9 mouse cellular contexts compared by ENCODE assay signal in the genomic region with DNA sequence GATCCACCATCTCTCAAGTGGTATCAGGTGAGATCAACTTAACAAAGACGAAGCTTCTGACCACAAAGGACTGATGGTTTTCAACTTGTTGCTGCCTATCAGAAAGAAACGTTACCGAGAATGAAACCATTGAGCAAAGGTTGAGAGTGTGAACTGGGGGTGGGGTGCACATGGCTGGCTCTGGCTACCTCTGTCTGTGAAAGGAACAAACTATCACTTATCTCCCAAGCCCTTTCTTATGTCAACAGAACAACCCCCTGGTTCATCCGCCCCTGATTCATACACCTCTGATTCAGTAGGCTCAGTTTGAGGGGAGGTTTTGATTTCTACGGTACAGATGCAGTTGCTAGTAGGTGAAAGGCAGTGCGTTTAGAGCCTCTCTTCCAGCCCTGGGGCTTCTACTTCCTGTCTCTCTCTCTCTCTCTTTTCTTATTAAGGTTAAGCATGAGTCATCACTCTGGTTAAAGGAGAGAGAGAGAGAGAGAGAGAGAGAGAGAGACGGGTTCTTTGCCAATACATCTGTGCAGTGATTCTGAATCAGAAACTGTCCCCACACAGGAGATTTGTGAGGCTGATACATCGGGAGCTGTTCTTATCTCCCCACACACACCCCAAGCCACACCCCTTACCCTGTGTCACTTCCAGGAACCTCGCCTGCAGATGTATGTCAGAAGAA. TPM values are rescaled to one million over a fixed set of nuclear protein-coding genes. Genes with fewer than 3 reads are reported as not detected.
A peak's percentile ranks its signal among the peaks of the same experiment; 100 is the strongest.
DNase-seq lines count a peak whose midpoint lies in the region; ATAC-seq lines count a peak whose summit lies in the region.
"Had no signal": no experiment of that assay in that cellular context is flagged by ENCODE, and none has a peak within 500 bp of the region (broad histone marks: within the 10 kb centered on the region; RNA-seq: fewer than 3 reads in every experiment).

No protein-coding gene starts in this region.

- H3K4me1 ChIP-seq in kidney, embryonic 16.5 days (ENCODE audit: insufficient read depth, low read length), result no peaks in the 10 kb centered on the region
- H3K4me1 ChIP-seq in hindbrain, embryonic 10.5 days (replicated peaks), result no peaks in the 10 kb centered on the region

- peak; percentile 66 for DNase-seq in heart, adult 11 months
- DNase-seq in heart, postnatal 14 days, result no peak
- peak; percentile 87 for DNase-seq in 3T3-L1 (ENCODE audit: low read depth, low spot score)
- no peak for DNase-seq in B cell, adult 2 months
- DNase-seq in hindbrain, embryonic 10.5 days (ENCODE audit: low spot score), result no peak
- DNase-seq: lung, postnatal 4 days had no signal

- ATAC-seq in activated CD4-positive, CD25-positive, alpha-beta regulatory T cell, adult 4 months, result peak; percentile 90
- peak; percentile 54 for ATAC-seq in megakaryocyte progenitor cell, adult 5-6 weeks (replicated peaks; ENCODE audit: poor library complexity)
- no peak for ATAC-seq in kidney, embryonic 16.5 days (ENCODE audit: low FRiP score, low TSS enrichment)

- no peak overlapping the region for H3K27ac ChIP-seq in kidney, embryonic 16.5 days (ENCODE audit: low read length)
- no peak overlapping the region for H3K27ac ChIP-seq in hindbrain, embryonic 10.5 days

- H3K9ac ChIP-seq in kidney, embryonic 16.5 days (replicated peaks; ENCODE audit: low read length), result no peak overlapping the region

- H3K36me3 ChIP-seq in kidney, embryonic 16.5 days (ENCODE audit: insufficient read depth, low read length), result no peaks in the 10 kb centered on the region
- no peaks in the 10 kb centered on the region for H3K36me3 ChIP-seq in hindbrain, embryonic 10.5 days

- no peak overlapping the region for H3K4me3 ChIP-seq in kidney, embryonic 16.5 days (ENCODE audit: low read length)
- no peak overlapping the region for H3K4me3 ChIP-seq in hindbrain, embryonic 10.5 days

- H3K27me3 ChIP-seq in kidney, embryonic 16.5 days (ENCODE audit: insufficient read depth, low read length), result no peaks in the 10 kb centered on the region
- no peaks in the 10 kb centered on the region for H3K27me3 ChIP-seq in hindbrain, embryonic 10.5 days (ENCODE audit: insufficient read depth, poor library complexity, severe bottlenecking)

- H3K4me2 ChIP-seq in kidney, embryonic 16.5 days (replicated peaks; ENCODE audit: low read depth, low read length), result no peak overlapping the region

- 68% methylated on average over 9 of the region's 9 CpGs for WGBS in kidney, embryonic 16.5 days
- WGBS in hindbrain, embryonic 10.5 days, result 79% methylated on average over 9 of the region's 9 CpGs

- intact Hi-C loops in heart, postnatal 14 days (cut with DNase I), result no loop called here

- H3K9me3 ChIP-seq in kidney, embryonic 16.5 days (ENCODE audit: low read length), result no peaks in the 10 kb centered on the region
- no peaks in the 10 kb centered on the region for H3K9me3 ChIP-seq in hindbrain, embryonic 10.5 days

RNA-seq across cellular contexts. Expression of gene Hif1a, which starts 59.0 kb away (rescaled TPM):
- 10 to 100 TPM; 64.3 to 64.7 TPM for total RNA-seq in heart, postnatal 14 days (2021)
- polyA plus RNA-seq in activated CD4-positive, CD25-positive, alpha-beta regulatory T cell, adult 4 months (2017; shearing (Covaris generic)), result 10 to 100 TPM; 65.7 to 77.4 TPM
- total RNA-seq in megakaryocyte progenitor cell, adult 5-6 weeks (2015), result 62.5 and 65.0 TPM in 2 replicates
- total RNA-seq in megakaryocyte progenitor cell, adult 5-6 weeks (2017), result 67.8 and 69.3 TPM in 2 replicates
- polyA plus RNA-seq in kidney, embryonic 16.5 days (2015; fragmentation: Nextera tagmentation; extraction: Ambion mirVana), result 70.5 and 73.6 TPM in 2 replicates
- 83.4 and 93.6 TPM in 2 replicates for polyA plus RNA-seq in hindbrain, embryonic 10.5 days (2016; fragmentation: Nextera tagmentation; extraction: Ambion mirVana)

Comparison
In these comparisons a context has a peak if more than half of its experiments do, and no peak if none do; other contexts are left out.
1. DNase-seq: peak in heart, adult 11 months (single experiment) and 3T3-L1 (single experiment); none in heart, postnatal 14 days (0 of 2), B cell, adult 2 months (0 of 2) and hindbrain, embryonic 10.5 days (single experiment).